Mouse (Mus musculus): ENCODE results near the gene Cic. TPM values are rescaled to one million over a fixed set of nuclear protein-coding genes. Genes with fewer than 3 reads are reported as not detected.

Gene Cic
- polyA plus RNA-seq, 1 experiment from 2014 or later: 28.4 TPM

- no peak overlapping the region for H3K4me3 ChIP-seq (ENCODE audit: control insufficient read depth in 1 of 2, insufficient read depth in 1 of 2, low read depth in 1 of 2, low read length in 2 of 2)
- H3K9me3 ChIP-seq (ENCODE audit: control insufficient read depth, low read length): no peaks in the 10 kb centered on the region
- peaks cover 60% of the 10 kb centered on the region for H3K36me3 ChIP-seq (ENCODE audit: control insufficient read depth, insufficient read depth, low read length)
- H3K9ac ChIP-seq (ENCODE audit: low read length): no peak overlapping the region
- peaks cover 10 to 31% of the 10 kb centered on the region in 2 experiments; a peak in 3 of 4 replicates for H3K4me1 ChIP-seq (ENCODE audit: control insufficient read depth in 2 of 2, insufficient read depth in 2 of 2, low read length in 2 of 2)
- no peak overlapping the region for H3K27ac ChIP-seq (replicated peaks in 1 of 2; ENCODE audit: control insufficient read depth in 1 of 2, insufficient read depth in 1 of 2, low read depth in 2 of 2, low read length in 2 of 2)
- no peak overlapping the region for H3K4me2 ChIP-seq (ENCODE audit: low read length)
- ATAC-seq (ENCODE audit: insufficient number of reproducible peaks, insufficient read depth, low FRiP score, low read depth): no peak
- WGBS: 89% methylated on average over 12 of the region's 12 CpGs
- H3K27me3 ChIP-seq (ENCODE audit: control insufficient read depth, insufficient read depth, low read length): no peaks in the 10 kb centered on the region
Measured at GRCm38 (mm10) chr7:25294960-25295722, 27.6 kb downstream of the Cic start.

GRCm38 (mm10) chr7:25296945-25297453, 29.5 kb downstream of the Cic start:
- peaks cover 41% of the 10 kb centered on the region for H3K36me3 ChIP-seq (ENCODE audit: control insufficient read depth, insufficient read depth, low read length)
- H3K9me3 ChIP-seq (ENCODE audit: control insufficient read depth, low read length): no peaks in the 10 kb centered on the region
- H3K27me3 ChIP-seq (ENCODE audit: control insufficient read depth, insufficient read depth, low read length): no peaks in the 10 kb centered on the region
- H3K4me2 ChIP-seq (ENCODE audit: low read length): peak overlapping the region; percentile 92
- H3K4me3 ChIP-seq (ENCODE audit: control insufficient read depth in 1 of 2, insufficient read depth in 1 of 2, low read depth in 1 of 2, low read length in 2 of 2): peak overlapping the region; percentile 81 to 82
- WGBS: 1% methylated on average over 21 of the region's 21 CpGs
- peak; percentile 5; the same call in 1 of the 2 replicates for ATAC-seq (ENCODE audit: insufficient number of reproducible peaks, insufficient read depth, low FRiP score, low read depth)
- H3K27ac ChIP-seq (replicated peaks in 1 of 2; ENCODE audit: control insufficient read depth in 1 of 2, insufficient read depth in 1 of 2, low read depth in 2 of 2, low read length in 2 of 2): peak overlapping the region; percentile 81 to 84
- H3K4me1 ChIP-seq (ENCODE audit: control insufficient read depth in 2 of 2, insufficient read depth in 2 of 2, low read length in 2 of 2): peaks cover 5 to 25% of the 10 kb centered on the region in 2 experiments; a peak in 3 of 4 replicates
- H3K9ac ChIP-seq (ENCODE audit: low read length): peak overlapping the region; percentile 75

- peak; percentile 84 for ATAC-seq (ENCODE audit: insufficient number of reproducible peaks, insufficient read depth, low FRiP score, low read depth)
- under 1% methylated on average over 52 of the region's 52 CpGs for WGBS
- H3K9me3 ChIP-seq (ENCODE audit: control insufficient read depth, low read length): no peaks in the 10 kb centered on the region
Measured at GRCm38 (mm10) chr7:25297454-25298325, 30.2 kb downstream of the Cic start, which contains the start of gene Pafah1b3. Pafah1b3 (minus strand) TSS chr7:25297986.

GRCm38 (mm10) chr7:25301063-25301462, 33.6 kb downstream of the Cic start, which contains the start of gene Prr19:
Prr19 (plus strand) TSS chr7:25301411.
- Histone ChIP-seq H3K36me3 (ENCODE audit: control insufficient read depth, insufficient read depth, low read length) (peaks cover 1% of the 10 kb centered on the region), H3K27me3 (ENCODE audit: control insufficient read depth, insufficient read depth, low read length) (no peaks in the 10 kb centered on the region; the same call in 1 of the 2 replicates), H3K4me3 (ENCODE audit: control insufficient read depth in 1 of 2, insufficient read depth in 1 of 2, low read depth in 1 of 2, low read length in 2 of 2) (no peak within 1 kb of the TSS), H3K9me3 (ENCODE audit: control insufficient read depth, low read length) (no peaks in the 10 kb centered on the region), H3K4me2 (ENCODE audit: low read length) (no peak within 1 kb of the TSS), H3K4me1 (ENCODE audit: control insufficient read depth in 2 of 2, insufficient read depth in 2 of 2, low read length in 2 of 2) (peaks cover 3 to 24% of the 10 kb centered on the region in 2 experiments; a peak in 3 of 4 replicates), H3K27ac (replicated peaks in 1 of 2; ENCODE audit: control insufficient read depth in 1 of 2, insufficient read depth in 1 of 2, low read depth in 2 of 2, low read length in 2 of 2) (no peak within 1 kb of the TSS), H3K9ac (ENCODE audit: low read length) (no peak within 1 kb of the TSS)
- ATAC-seq (ENCODE audit: insufficient number of reproducible peaks, insufficient read depth, low FRiP score, low read depth): no peak
- 54% methylated on average over 19 of the region's 19 CpGs for WGBS

More at GRCm38 (mm10) chr7:25297454-25298325, 30.2 kb downstream of the Cic start, which contains the start of gene Pafah1b3:
- Histone ChIP-seq H3K4me1 (ENCODE audit: control insufficient read depth in 2 of 2, insufficient read depth in 2 of 2, low read length in 2 of 2) (peaks cover 5 to 25% of the 10 kb centered on the region in 2 experiments; a peak in 3 of 4 replicates), H3K4me2 (ENCODE audit: low read length) (peak within 1 kb of the TSS; percentile 92), H3K27me3 (ENCODE audit: control insufficient read depth, insufficient read depth, low read length) (no peaks in the 10 kb centered on the region), H3K9ac (ENCODE audit: low read length) (peak within 1 kb of the TSS; percentile 75), H3K36me3 (ENCODE audit: control insufficient read depth, insufficient read depth, low read length) (peaks cover 34% of the 10 kb centered on the region), H3K4me3 (ENCODE audit: control insufficient read depth in 1 of 2, insufficient read depth in 1 of 2, low read depth in 1 of 2, low read length in 2 of 2) (peak within 1 kb of the TSS; percentile 81 to 82), H3K27ac (replicated peaks in 1 of 2; ENCODE audit: control insufficient read depth in 1 of 2, insufficient read depth in 1 of 2, low read depth in 2 of 2, low read length in 2 of 2) (peak within 1 kb of the TSS; percentile 81 to 84)

- H3K27me3 ChIP-seq (ENCODE audit: control insufficient read depth, insufficient read depth, low read length): peaks cover 16% of the 10 kb centered on the region
- H3K4me1 ChIP-seq (ENCODE audit: control insufficient read depth in 2 of 2, insufficient read depth in 2 of 2, low read length in 2 of 2): peaks cover 0 to 13% of the 10 kb centered on the region in 2 experiments; a peak in 3 of 4 replicates
- 45% methylated on average over 9 of the region's 9 CpGs for whole genome bisulfite sequencing
Measured at GRCm38 (mm10) chr7:25303003-25303684, 35.6 kb downstream of the Cic start.

GRCm38 (mm10) chr7:25303685-25304006, 36.1 kb downstream of the Cic start:
- Histone ChIP-seq H3K9ac (ENCODE audit: low read length) (no peak overlapping the region), H3K4me3 (ENCODE audit: control insufficient read depth in 1 of 2, insufficient read depth in 1 of 2, low read depth in 1 of 2, low read length in 2 of 2) (no peak overlapping the region), H3K27me3 (ENCODE audit: control insufficient read depth, insufficient read depth, low read length) (peaks cover 21% of the 10 kb centered on the region), H3K9me3 (ENCODE audit: control insufficient read depth, low read length) (no peaks in the 10 kb centered on the region), H3K4me2 (ENCODE audit: low read length) (no peak overlapping the region), H3K36me3 (ENCODE audit: control insufficient read depth, insufficient read depth, low read length) (no peaks in the 10 kb centered on the region), H3K4me1 (ENCODE audit: control insufficient read depth in 2 of 2, insufficient read depth in 2 of 2, low read length in 2 of 2) (peaks cover 0 to 8% of the 10 kb centered on the region in 2 experiments; a peak in 3 of 4 replicates), H3K27ac (replicated peaks in 1 of 2; ENCODE audit: control insufficient read depth in 1 of 2, insufficient read depth in 1 of 2, low read depth in 2 of 2, low read length in 2 of 2) (no peak overlapping the region)
- ATAC-seq (ENCODE audit: insufficient number of reproducible peaks, insufficient read depth, low FRiP score, low read depth): no peak
- 64% methylated on average over 3 of the region's 3 CpGs for WGBS

More at GRCm38 (mm10) chr7:25303003-25303684, 35.6 kb downstream of the Cic start:
- Histone ChIP-seq H3K36me3 (ENCODE audit: control insufficient read depth, insufficient read depth, low read length) (no peaks in the 10 kb centered on the region), H3K9ac (ENCODE audit: low read length) (no peak overlapping the region), H3K9me3 (ENCODE audit: control insufficient read depth, low read length) (no peaks in the 10 kb centered on the region), H3K4me2 (ENCODE audit: low read length) (no peak overlapping the region), H3K4me3 (ENCODE audit: control insufficient read depth in 1 of 2, insufficient read depth in 1 of 2, low read depth in 1 of 2, low read length in 2 of 2) (no peak overlapping the region), H3K27ac (replicated peaks in 1 of 2; ENCODE audit: control insufficient read depth in 1 of 2, insufficient read depth in 1 of 2, low read depth in 2 of 2, low read length in 2 of 2) (no peak overlapping the region)
- ATAC-seq (ENCODE audit: insufficient number of reproducible peaks, insufficient read depth, low FRiP score, low read depth): no peak

- Histone ChIP-seq H3K36me3 (ENCODE audit: control insufficient read depth, insufficient read depth, low read length) (no peaks in the 10 kb centered on the region), H3K4me2 (ENCODE audit: low read length) (peak overlapping the region; percentile 87), H3K9me3 (ENCODE audit: control insufficient read depth, low read length) (no peaks in the 10 kb centered on the region), H3K9ac (ENCODE audit: low read length) (no peak overlapping the region), H3K4me3 (ENCODE audit: control insufficient read depth in 1 of 2, insufficient read depth in 1 of 2, low read depth in 1 of 2, low read length in 2 of 2) (peak overlapping the region; percentile 50 to 55), H3K27me3 (ENCODE audit: control insufficient read depth, insufficient read depth, low read length) (peaks cover 34% of the 10 kb centered on the region), H3K4me1 (ENCODE audit: control insufficient read depth in 2 of 2, insufficient read depth in 2 of 2, low read length in 2 of 2) (peaks cover 0 to 8% of the 10 kb centered on the region in 2 experiments; a peak in 3 of 4 replicates), H3K27ac (replicated peaks in 1 of 2; ENCODE audit: control insufficient read depth in 1 of 2, insufficient read depth in 1 of 2, low read depth in 2 of 2, low read length in 2 of 2) (no peak overlapping the region)
- no peak for ATAC-seq (ENCODE audit: insufficient number of reproducible peaks, insufficient read depth, low FRiP score, low read depth)
- WGBS: 0% methylated on average over 2 of the region's 2 CpGs
Measured at GRCm38 (mm10) chr7:25305481-25305880, 38.0 kb downstream of the Cic start.
